Mouse (Mus musculus) ovary, postnatal 14 days (tissue): ENCODE measurements around the gene Mast4.
"Not testable (repeated sequence)": the region's sequence is repeated elsewhere in the genome, so short reads cannot be mapped to it uniquely, and the experiment has no call there.

Experiments
- DNase-seq: peaks from one replicate; pipeline ENCODE4 v3.0.0; 2022; ENCODE audit warnings: low spot score

The Mast4 gene

DNA sequence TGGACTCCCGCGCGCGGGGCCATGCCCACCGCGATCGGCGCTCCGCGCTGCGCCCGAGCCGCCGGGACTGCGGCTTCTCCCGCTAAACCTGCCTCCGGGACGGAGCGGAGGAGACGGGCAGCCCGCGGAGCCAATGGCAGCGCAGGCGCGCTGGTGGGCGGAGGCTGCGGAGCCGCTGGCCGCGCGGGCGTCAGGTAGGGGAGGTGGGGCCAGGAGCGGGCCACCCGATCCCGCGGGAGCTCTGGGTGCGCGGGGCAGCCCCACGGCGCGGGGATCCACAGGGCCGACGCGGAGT, at the start of gene Mast4:
Mast4 (minus strand) TSS at position 106 of the 295 bp plus-strand sequence.
- DNase-seq = peak; percentile 93

DNA sequence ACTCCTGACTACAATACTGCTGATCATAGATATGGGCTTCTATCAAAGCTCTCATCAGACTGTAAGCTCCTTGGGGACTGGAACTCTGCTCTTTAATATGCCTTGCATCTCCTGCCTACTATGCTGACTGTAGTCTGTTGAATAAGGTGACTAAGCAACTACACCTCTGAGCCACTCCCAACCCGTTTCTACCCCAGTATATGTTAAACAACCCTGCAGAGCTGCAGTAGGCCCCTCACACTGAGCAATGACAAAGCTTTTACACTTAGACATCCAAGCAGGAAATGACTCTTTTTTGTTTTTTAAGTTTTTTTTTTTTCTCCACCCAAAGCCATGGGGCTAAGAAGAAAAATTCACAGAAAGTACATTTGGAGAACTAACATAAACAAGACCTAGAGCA, 40.2 kb upstream of the Mast4 start:
- no peak for DNase-seq

DNA sequence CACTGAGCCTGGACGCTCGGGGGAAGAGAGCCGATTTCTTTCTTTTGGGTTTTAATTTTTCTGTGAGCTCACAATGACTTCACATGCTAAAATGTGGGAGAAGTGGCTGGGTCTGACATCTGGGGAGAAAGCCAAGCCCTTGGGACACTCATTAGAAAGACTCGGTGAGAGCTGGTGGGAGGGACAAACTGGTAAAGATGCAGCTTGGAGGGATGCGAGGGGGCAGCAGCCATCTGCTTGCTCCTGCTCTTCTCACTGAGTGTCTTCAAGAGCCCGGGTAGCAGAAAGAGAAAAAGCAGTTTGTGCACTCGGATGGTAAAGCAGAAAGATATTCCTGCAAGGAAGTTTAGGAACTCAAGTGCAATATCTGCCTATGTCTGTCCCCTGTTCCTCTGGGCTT, 34.9 kb upstream of the Mast4 start:
- no peak for DNase-seq

DNA sequence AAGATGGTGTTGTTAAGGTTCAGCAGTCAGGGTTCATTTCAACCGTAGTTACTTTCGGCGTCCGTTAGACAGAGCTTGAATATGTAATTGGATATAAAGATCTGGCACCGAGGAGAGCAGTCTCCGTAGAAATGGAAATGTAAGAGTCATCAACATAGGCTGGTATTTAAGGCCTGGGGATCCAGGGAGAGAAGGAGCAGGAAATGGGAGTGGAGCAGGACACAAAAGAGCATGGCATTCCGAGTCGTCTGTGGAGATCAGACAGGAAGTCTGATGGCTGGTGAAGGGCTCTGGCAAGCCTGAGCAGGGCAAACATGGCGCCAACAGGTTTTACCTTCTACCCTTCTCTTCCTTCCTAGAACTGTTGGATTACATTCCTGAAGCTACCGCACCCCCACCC, 28.9 kb upstream of the Mast4 start:
- no peak for DNase-seq

DNA sequence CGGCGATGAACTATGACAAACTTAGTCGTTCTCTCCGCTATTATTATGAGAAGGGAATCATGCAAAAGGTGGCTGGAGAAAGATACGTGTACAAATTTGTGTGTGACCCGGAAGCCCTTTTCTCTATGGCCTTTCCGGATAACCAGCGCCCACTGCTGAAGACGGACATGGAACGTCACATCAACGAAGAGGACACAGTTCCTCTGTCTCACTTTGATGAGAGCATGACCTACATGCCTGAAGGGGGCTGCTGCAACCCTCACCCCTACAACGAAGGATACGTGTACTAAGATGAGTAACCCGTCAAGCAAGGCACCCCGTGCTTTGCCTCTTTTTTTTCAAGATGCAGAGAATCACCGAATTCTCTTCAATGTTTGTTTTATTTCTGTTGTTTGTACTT, 23.1 kb upstream of the Mast4 start:
- DNase-seq = not testable (repeated sequence)

DNA sequence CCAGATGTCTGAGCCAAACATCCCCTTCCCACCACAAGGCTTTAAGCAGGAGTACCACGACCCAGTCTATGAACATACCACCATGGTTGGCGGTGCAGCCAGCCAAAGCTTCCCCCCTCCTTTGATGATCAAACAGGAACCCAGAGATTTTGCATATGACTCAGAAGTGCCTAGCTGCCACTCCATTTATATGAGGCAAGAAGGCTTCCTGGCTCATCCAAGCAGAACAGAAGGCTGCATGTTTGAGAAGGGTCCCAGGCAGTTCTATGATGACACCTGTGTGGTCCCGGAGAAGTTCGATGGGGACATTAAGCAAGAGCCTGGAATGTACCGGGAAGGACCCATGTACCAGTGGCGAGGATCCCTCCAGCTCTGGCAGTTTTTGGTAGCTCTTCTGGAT, 22.6 kb upstream of the Mast4 start:
- DNase-seq = not testable (repeated sequence)

DNA sequence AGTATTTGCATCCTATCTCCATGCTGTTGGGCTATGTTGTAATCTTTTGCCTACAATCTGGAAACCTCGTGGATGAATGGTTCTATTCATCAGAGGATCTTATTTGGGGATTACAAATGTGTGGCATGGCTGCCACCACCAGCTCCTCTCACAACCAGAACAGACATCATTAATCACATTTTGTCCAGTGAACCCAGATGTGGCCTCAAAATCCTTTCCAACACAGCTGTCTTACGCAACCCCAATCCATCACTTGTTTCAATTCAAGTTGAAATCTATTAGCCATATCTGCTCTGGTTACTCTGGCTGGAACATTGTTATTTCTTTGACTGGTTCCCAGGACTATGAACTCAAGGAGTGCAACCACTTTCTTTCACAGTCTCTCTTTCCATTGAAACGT, 20.4 kb upstream of the Mast4 start:
- DNase-seq = no peak

DNA sequence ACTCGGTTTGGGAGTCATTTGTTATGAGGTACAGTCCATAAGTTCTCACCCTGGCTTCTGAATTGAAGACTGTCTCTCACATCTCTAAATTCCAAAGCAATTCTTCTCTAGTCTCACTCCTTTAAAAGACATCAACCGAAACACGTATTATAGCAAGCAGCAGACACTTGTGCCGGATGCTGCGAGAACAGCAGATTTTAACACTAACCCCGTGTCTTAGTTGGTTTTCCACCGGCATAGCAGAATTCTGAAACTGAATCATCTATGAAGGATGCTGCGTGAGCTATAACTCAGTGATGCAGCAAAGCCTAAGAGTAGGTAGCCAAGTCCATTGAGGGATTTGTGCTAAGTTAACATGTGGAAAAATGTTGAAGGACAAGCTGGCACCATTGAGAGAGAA, 10.5 kb upstream of the Mast4 start:
- DNase-seq = no peak

DNA sequence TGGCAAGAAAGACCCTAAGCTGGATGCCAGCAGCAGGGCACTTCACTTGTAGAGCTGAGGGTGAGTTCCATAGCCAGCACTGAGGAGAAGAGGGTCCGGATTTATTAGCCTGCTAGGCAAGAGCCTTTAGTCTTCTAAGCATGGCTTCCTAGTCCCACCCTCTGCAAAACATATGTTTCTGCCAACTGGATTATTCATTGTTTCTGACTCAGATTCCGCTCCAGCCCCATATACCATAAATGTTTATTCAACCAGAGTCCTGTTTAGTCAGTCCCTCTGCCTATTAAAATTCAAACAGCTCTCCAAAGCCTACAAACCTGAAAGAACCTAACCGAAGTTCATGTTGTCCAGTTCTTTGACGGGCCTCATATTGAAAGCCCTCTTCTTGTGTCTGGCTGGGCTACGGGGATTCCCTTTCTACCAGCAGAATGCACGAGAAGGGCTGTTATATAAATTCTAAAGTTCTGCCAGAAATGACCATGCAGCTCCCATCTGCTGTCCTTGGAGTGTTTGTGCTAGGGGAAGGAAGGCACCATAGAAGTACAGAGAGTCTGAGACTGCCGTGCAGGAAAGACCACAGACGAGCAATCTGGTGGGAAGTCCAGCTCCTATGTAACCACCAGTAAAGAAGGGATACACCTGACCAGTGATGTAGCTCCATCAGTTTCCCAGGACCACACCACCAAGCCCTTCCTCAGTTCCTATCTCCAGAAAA, 9.9 kb upstream of the Mast4 start:
- no peak for DNase-seq

DNA sequence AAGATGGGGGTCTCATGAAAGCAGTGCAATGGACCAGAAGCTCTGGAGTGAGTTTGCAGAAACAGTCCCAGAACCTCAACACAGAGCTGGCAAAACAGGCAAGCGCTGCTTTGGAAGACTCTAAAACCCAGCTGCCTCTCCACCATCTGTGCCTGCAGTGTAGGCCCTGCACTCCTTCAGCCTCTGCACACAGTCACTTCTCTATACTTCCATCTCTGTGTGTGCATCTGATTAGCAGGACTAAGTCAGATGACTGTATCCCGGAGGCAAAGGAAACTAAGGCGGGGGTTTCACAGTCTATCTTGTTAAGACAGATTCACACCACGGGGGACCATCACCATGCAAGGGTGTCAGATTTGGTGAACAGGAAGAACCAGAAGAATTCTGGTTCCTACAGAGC, 6.7 kb upstream of the Mast4 start:
- DNase-seq = no peak

DNA sequence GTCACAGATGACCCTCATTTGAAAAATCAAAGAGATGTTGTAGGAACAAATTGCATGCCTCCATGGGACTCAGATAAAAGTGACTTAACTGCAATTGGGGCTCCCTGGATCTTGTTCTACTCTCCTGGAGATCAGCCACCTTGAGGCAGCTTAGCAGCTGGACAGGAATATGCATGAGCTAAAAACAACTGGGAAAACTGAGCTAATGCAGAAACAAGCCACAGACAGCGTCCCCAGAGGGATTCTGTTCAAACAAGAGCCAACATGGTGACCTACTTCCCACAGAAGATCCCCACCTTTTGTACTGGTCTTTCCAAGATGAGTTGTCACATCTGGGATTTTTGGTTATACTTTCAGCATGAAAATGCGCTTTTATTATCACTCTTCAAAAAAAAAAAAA, 4.3 kb upstream of the Mast4 start:
- no peak for DNase-seq

DNA sequence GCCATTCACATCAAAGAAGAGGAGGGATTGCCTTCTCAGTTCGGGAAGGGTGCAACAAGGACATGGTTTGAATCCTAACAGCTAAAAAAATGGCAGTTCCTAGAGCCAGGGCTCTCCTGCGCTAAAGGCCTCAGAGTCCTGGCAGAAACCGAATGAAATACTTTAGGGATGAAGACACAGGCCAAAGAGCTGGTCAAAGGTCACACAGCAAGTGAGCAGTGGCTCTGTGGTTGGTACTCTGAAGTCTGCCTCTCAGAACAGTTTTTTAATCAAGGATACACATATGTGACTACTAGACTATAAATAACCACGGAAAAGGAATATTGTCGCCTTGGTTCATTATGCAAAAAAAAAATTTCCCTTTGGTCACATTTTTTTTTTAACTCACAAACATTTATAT, 1.9 kb upstream of the Mast4 start:
- DNase-seq = no peak

DNA sequence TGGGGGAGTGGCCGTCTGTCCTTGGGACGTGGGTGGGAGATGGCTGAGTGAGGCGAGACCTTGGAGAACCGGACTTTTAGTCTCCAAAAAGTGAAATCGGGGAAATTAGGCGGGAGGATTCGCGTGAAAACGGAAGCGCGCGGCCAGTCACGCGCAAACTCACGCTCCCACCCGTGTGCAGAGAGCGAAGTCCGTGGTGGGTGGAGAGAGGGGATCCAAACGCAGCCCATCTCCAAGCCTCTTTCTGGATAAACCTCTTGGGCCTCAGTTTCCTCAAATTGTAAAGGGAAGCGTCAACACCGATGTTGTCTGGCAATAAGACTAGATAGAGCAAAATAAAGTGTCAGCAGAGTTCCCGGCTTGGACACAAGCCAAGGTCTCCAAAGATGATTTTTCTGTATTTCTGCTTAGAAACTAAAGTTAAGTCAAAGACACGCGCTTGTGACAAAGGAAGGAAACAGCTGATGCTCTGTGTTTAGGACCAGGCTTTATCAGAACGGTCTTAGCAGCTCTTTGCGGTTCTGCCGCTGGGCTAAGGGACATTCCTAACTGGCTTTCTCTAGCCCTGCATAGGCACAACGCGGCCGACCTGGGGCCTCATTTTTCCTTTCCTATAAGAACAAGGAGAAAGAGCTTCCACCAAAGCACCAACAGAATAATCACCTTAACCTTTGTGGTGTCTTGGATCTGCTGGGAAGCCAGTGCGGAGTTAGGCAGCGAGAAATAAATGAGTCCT, 594 bp upstream of the Mast4 start:
- no peak for DNase-seq

DNA sequence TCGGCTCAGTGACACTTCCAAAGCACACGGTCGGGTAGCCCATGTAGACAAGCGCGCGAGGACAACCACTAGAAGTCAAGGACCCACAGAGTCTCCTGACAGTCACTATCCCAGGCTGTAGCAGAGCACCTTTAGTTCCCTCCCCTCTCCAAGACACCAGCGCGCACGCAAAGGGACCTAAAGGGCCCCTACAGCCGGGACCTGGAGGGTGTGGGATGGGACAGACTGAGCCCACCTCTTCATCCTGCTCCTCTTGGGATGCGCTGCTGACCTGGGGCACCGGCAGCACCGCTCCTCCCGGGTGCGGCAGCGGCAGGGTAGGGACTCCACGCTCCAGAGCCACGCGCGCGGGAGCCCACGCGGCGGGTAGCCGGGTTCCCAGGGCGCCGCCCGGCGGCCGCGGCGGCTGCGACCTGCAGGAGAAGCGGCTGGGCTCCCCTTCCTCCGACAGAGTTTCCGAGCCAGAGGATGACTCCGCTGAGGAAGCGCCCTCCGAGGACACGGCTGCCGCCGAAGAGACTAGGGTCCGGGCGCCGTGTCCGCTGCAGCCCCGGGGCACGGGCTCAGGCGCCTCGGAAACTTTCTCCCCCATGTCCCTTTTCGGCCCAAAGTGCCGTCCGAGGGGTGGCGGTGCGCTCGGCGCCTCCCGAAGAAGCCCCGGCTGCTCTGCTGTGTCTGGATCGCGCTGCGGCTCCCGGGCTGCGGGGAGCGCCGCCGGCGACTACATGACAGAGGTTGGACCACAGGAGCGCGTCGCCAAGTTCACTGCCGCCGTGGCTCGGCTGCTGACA, 501 bp downstream of the Mast4 start:
- peak; percentile 38 for DNase-seq

DNA sequence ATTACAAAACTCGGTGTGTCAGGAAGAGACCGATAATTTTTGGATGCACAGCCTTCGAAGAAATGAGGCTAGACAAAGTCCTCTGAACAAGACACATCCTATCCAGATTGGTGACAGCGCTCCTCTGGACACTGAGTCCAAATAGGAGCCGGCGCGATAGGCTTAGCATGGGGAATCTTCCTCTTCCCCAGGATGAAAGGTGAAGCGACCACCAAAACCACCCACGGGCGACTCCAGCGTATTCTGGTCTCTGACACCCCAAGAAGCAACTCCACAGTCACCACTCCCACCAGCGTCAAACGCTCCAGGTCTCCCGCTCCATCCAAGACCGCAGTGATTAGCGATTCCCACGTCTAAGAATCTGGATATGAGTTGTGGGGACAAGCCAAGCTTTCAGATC, 1.1 kb downstream of the Mast4 start:
- DNase-seq = no peak

DNA sequence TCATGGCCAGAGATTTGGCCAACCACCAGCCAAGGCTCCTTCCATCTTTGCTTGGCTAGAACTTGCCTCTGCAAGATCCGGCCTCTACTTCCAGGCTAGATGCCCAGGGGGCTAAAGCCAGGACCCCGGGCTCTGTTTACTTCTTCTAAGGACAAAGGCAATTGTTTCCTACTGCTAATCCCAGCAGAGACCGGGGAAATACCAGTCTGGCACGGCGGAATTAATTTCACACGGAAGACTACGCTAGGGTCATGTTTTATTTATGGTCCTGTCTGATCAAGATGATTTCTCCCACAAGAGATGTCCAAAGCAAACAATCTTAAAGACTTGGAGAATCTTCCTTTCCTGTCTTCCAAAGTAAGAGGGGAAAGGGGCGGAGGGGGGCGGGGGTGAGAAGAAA, 1.6 kb downstream of the Mast4 start:
- no peak for DNase-seq

DNA sequence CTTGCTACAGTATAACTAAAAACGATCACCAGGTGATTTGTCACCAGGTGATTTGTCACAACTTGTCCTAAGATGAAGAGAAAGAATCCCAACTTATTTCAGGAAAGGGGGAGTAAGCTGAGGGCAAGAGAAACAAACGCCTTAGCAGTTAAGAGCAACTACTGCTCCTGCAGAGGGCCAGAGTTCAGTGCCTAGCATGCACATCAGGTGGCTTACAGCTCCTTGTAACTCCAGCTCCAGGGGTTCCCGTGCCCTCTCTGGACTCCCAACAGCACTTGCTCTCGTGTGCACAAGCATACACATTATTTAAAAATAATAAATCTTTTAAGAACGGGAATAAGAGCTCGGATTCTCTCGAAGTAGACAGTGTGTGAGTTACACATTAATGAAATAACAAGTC, 3.2 kb downstream of the Mast4 start:
- DNase-seq = no peak

DNA sequence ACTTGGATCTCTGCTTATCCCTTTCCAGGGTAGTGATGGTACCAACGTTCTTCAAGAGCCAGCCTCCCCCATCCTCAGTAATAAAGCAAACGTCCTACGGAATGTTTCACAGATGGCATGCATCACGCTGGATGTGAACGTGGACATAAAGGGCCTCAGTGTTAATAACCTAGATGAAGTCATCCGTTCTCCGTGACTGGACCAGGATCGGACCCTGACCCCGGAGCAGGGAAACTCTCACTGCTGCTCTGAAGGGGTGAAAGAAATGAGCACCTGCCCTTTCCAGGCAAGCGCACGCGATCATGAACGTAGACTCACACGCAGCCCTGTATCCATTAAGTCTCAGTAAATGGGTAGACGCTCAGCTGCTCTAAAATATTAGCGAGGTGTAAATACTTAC, 6.0 kb downstream of the Mast4 start:
- no peak for DNase-seq

DNA sequence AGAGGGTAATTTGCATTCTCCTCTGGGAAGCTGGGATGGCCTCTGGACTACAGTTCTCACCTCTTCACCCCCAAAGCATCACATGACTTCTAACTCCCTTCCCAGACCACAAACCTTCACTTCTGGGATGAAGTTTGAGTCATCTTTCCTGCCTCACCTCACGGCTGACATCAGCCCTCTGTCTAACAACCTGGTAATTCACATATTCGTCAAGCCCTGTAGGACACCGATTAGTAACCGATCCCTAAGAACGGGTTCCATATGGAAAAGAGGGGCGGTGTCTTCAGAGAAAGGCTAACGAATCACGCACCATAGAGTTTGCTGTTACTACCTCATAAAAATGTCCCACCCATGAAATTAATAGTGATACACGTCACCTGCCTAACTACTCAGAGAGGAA, 6.5 kb downstream of the Mast4 start:
- DNase-seq = no peak

DNA sequence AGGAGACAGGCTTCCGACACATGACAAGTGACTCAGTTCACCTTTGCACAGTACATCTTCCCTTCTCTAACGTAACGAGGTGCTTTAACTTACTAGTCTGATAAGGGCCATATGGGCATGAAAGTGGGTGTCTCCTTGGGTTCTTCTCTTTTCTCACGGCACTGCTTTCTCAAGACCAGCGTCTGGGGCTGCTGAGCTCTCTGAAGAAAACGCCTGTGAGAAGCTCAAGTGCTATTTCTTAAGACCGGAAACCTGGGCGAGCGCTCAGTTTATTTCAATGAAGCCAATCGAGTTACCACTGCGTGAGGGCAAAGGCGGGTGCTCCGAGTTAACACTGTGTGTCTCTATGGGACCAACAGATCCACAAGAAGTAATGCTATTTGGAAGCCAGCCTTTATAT, 8.1 kb downstream of the Mast4 start:
- no peak for DNase-seq

DNA sequence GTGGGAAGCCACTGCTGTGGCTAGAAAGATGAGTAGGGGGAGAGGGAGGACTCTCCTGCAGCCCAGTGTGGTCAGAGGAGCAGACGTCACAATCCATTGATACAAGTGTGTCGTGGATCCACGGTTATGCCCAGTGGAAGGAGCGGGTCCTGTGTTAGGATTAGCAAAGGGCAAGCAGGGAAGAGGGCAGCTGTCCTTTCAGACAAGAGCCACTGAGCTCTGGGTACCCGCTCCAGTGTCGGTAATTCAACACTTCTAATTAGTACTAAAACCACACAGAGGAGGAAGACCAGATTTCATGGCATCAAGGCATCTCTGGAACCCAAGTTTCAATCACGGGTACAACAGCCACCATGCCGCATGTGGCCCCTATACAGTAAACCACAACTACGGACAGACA, 14.4 kb downstream of the Mast4 start:
- DNase-seq = no peak

DNA sequence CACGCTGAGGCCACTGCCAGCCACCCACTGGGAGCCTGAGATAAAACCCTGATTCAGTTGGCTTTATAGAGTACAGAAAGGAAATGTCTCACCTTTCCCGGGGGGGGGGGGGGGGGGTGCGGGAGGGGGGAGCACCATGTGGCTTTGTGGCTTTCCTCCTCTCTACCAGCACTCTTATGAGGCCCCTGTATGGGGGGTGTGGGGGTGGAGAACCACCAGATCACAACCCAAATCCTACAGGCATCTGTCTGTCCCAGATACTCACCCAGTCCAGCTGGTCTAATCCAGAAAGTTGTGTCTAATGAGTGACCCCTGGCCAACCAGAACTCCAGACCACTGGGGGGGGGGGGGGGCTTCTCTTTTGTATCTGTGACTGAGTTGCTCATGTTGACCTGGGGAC, 15.0 kb downstream of the Mast4 start:
- DNase-seq = no peak

DNA sequence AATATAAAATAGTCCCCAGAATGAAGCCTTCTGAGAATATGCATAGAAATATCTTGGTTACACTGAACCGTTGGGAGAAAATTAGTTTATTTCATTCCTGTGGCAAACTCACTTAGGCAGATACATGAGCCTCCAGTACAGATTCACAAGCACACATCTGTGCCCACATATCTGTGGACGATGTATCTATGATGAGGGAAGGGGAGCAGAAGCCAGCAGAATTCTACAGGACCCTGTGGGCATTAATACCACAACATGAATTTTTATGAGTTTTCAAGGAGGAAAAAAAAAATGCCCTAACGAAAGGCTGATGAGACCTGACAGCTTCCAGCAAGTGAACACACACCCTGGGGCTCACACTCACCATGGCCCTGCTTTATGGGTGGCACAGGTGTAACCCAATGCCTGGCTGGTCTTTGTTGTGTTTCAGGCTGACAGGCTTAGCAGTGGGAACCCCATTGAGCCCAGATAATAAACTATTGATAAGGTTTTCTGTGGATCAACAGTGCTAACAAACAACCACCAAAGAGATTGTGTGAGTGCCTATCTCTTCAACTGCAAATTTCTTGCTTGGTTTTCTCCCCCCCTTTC, 17.4 kb downstream of the Mast4 start:
- DNase-seq = no peak
